Mouse (Mus musculus) lung, embryonic 16.5 days (tissue): ENCODE results near the gene Cpz. TPM values are rescaled to one million over a fixed set of nuclear protein-coding genes. Genes with fewer than 3 reads are reported as not detected.

Source experiments
- ATAC-seq: fragments of 200-750 bp; cut with Nextera tagmentation; 2 replicates; pipeline ENCODE4 v1.8.0; 2017; ENCODE audit warnings: low read depth, mild to moderate bottlenecking, moderate library complexity
- H3K27ac ChIP-seq: fragments of 300-500 bp; sonication (generic); 2 replicates; pipeline ENCODE4 v1.5.1; 2014; ENCODE audit warnings: mild to moderate bottlenecking, control low read depth, low read length
- H3K27me3 ChIP-seq: fragments of 300-500 bp; sonication (generic); 2 replicates; pipeline ENCODE4 v1.6.1; 2014; ENCODE audit warnings: low read depth, low read length, mixed read lengths; ENCODE audit not compliant: control insufficient read depth, insufficient read depth
- H3K36me3 ChIP-seq: fragments of 300-500 bp; sonication (generic); 2 replicates; pipeline ENCODE4 v1.6.1; 2014; ENCODE audit warnings: low read length; ENCODE audit not compliant: control insufficient read depth, insufficient read depth
- H3K4me1 ChIP-seq: fragments of 300-500 bp; sonication (generic); replicated peaks from 2 replicates; pipeline ENCODE4 v1.6.1; 2014; ENCODE audit warnings: low read length, mixed read lengths; ENCODE audit not compliant: control insufficient read depth, insufficient read depth
- H3K4me2 ChIP-seq: fragments of 300-500 bp; sonication (generic); 2 replicates; pipeline ENCODE4 v1.6.1; 2014; ENCODE audit warnings: low read depth, low read length, control low read depth
- H3K4me3 ChIP-seq: fragments of 300-500 bp; sonication (generic); 2 replicates; pipeline ENCODE4 v1.5.1; 2014; ENCODE audit warnings: mild to moderate bottlenecking, low read length, control low read depth
- H3K9ac ChIP-seq: fragments of 300-500 bp; sonication (generic); 2 replicates; pipeline ENCODE4 v1.6.1; 2014; ENCODE audit warnings: low read length, control low read depth
- H3K9me3 ChIP-seq: fragments of 300-500 bp; sonication (generic); 2 replicates; pipeline ENCODE4 v1.6.1; 2016; ENCODE audit warnings: low read length; ENCODE audit not compliant: control insufficient read depth
- whole genome bisulfite sequencing: fragments of 180-500 bp; shearing (Covaris S2); extraction: QIAGEN DNeasy Blood & Tissue Kit; methylation state at CpG from one replicate; pipeline ENCODE4 v1.1.7; 2014; 5-methylcytosine and 5-hydroxymethylcytosine counted together
- polyA plus RNA-seq: library from polyadenylated mRNA; unstranded; fragments of >200 nt; fragmentation: Nextera tagmentation; extraction: Ambion mirVana; gene quantifications from 2 replicates; pipeline ENCODE4 v1.2.1, GENCODE M21; 2015

Gene Cpz
- polyA plus RNA-seq, 1 experiment from 2014 or later: 8.1 TPM

- WGBS: 54% methylated on average over 1 of the region's 1 CpGs
- Histone ChIP-seq H3K9ac (no peak overlapping the region), H3K4me2 (no peak overlapping the region), H3K4me3 (no peak overlapping the region), H3K9me3 (no peaks in the 10 kb centered on the region), H3K36me3 (no peaks in the 10 kb centered on the region), H3K27ac (no peak overlapping the region), H3K27me3 (no peaks in the 10 kb centered on the region), H3K4me1 (0 out of 2 replicates have a peak, but pooled peaks cover 6% of the 10 kb centered on the region)
- no peak for ATAC-seq
These were observed 12.0 kb upstream of the Cpz start for GRCm38 (mm10) chr5:35537474-35537873.

GRCm38 (mm10) chr5:35536271-35536670, 10.8 kb upstream of the Cpz start:
- no peaks in the 10 kb centered on the region for H3K9me3 ChIP-seq
- H3K9ac ChIP-seq: no peak overlapping the region
- H3K27ac ChIP-seq: no peak overlapping the region
- H3K4me2 ChIP-seq: no peak overlapping the region
- H3K36me3 ChIP-seq: no peaks in the 10 kb centered on the region
- ATAC-seq: no peak
- H3K4me3 ChIP-seq: no peak overlapping the region
- H3K27me3 ChIP-seq: no peaks in the 10 kb centered on the region
- WGBS: 70% methylated on average over 3 of the region's 3 CpGs
- H3K4me1 ChIP-seq: 0 out of 2 replicates have a peak, but pooled peaks cover 5% of the 10 kb centered on the region

- WGBS: 16% methylated on average over 10 of the region's 10 CpGs
- H3K4me1 ChIP-seq: no peaks in the 10 kb centered on the region
- no peak overlapping the region for H3K4me2 ChIP-seq
- no peak overlapping the region for H3K27ac ChIP-seq
- ATAC-seq: peak; percentile 31; the same call in 1 of the 2 replicates
- no peak overlapping the region for H3K4me3 ChIP-seq
- H3K9me3 ChIP-seq: no peaks in the 10 kb centered on the region
- no peaks in the 10 kb centered on the region for H3K36me3 ChIP-seq
- no peak overlapping the region for H3K9ac ChIP-seq
- no peaks in the 10 kb centered on the region for H3K27me3 ChIP-seq
These were observed 6.1 kb upstream of the Cpz start for GRCm38 (mm10) chr5:35531586-35531985.

- Histone ChIP-seq H3K4me2 (no peak overlapping the region), H3K27me3 (peaks cover 2% of the 10 kb centered on the region; the same call in 1 of the 2 replicates), H3K36me3 (no peaks in the 10 kb centered on the region), H3K9me3 (no peaks in the 10 kb centered on the region), H3K9ac (no peak overlapping the region), H3K27ac (no peak overlapping the region), H3K4me1 (peaks cover 5% of the 10 kb centered on the region), H3K4me3 (no peak overlapping the region)
- 18% methylated on average over 4 of the region's 4 CpGs for WGBS
- ATAC-seq: no peak
These were observed 4.9 kb upstream of the Cpz start for GRCm38 (mm10) chr5:35530442-35530841.

GRCm38 (mm10) chr5:35524381-35524780, 1.1 kb downstream of the Cpz start:
- Histone ChIP-seq H3K9me3 (no peaks in the 10 kb centered on the region), H3K4me3 (no peak overlapping the region), H3K36me3 (no peaks in the 10 kb centered on the region), H3K4me2 (no peak overlapping the region), H3K9ac (no peak overlapping the region), H3K27me3 (peaks cover 10% of the 10 kb centered on the region; the same call in 1 of the 2 replicates), H3K27ac (no peak overlapping the region), H3K4me1 (peaks cover 8% of the 10 kb centered on the region)
- ATAC-seq: no peak
- 72% methylated on average over 2 of the region's 2 CpGs for whole genome bisulfite sequencing

GRCm38 (mm10) chr5:35523735-35524134, 1.8 kb downstream of the Cpz start:
- peak; percentile 54; the same call in 1 of the 2 replicates for ATAC-seq
- Histone ChIP-seq H3K9me3 (no peaks in the 10 kb centered on the region), H3K4me3 (no peak overlapping the region), H3K27me3 (peaks cover 10% of the 10 kb centered on the region; the same call in 1 of the 2 replicates), H3K9ac (no peak overlapping the region), H3K36me3 (no peaks in the 10 kb centered on the region), H3K4me1 (peaks cover 8% of the 10 kb centered on the region), H3K4me2 (no peak overlapping the region), H3K27ac (no peak overlapping the region)
- 5% methylated on average over 5 of the region's 5 CpGs for WGBS

GRCm38 (mm10) chr5:35516781-35517180, 8.7 kb downstream of the Cpz start:
- Histone ChIP-seq H3K4me3 (no peak overlapping the region), H3K4me1 (no peaks in the 10 kb centered on the region), H3K9me3 (no peaks in the 10 kb centered on the region), H3K27ac (no peak overlapping the region), H3K36me3 (no peaks in the 10 kb centered on the region), H3K27me3 (no peaks in the 10 kb centered on the region), H3K4me2 (no peak overlapping the region), H3K9ac (no peak overlapping the region)
- ATAC-seq: no peak
- 75% methylated on average over 11 of the region's 11 CpGs for WGBS

- H3K27me3 ChIP-seq: no peaks in the 10 kb centered on the region
- 14% methylated on average over 5 of the region's 5 CpGs for WGBS
- ATAC-seq: peak; percentile 41; the same call in 1 of the 2 replicates
- no peaks in the 10 kb centered on the region for H3K4me1 ChIP-seq
- no peaks in the 10 kb centered on the region for H3K36me3 ChIP-seq
- no peak overlapping the region for H3K9ac ChIP-seq
- H3K9me3 ChIP-seq: no peaks in the 10 kb centered on the region
- H3K4me2 ChIP-seq: no peak overlapping the region
- H3K4me3 ChIP-seq: no peak overlapping the region
- H3K27ac ChIP-seq: no peak overlapping the region
These were observed 14.9 kb downstream of the Cpz start for GRCm38 (mm10) chr5:35510589-35510988.

- 41% methylated on average over 7 of the region's 7 CpGs for WGBS
- H3K4me1 ChIP-seq: no peaks in the 10 kb centered on the region
- H3K4me2 ChIP-seq: no peak overlapping the region
- no peaks in the 10 kb centered on the region for H3K36me3 ChIP-seq
- no peak overlapping the region for H3K9ac ChIP-seq
- H3K27ac ChIP-seq: no peak overlapping the region
- H3K9me3 ChIP-seq: no peaks in the 10 kb centered on the region
- H3K4me3 ChIP-seq: no peak overlapping the region
- H3K27me3 ChIP-seq: no peaks in the 10 kb centered on the region; the same call in 1 of the 2 replicates
- ATAC-seq: no peak
These were observed 20.5 kb downstream of the Cpz start for GRCm38 (mm10) chr5:35505016-35505415.

- Histone ChIP-seq H3K9me3 (no peaks in the 10 kb centered on the region), H3K4me3 (no peak overlapping the region), H3K4me2 (no peak overlapping the region), H3K27me3 (peaks cover 3% of the 10 kb centered on the region; the same call in 1 of the 2 replicates), H3K27ac (no peak overlapping the region), H3K36me3 (no peaks in the 10 kb centered on the region), H3K9ac (no peak overlapping the region), H3K4me1 (no peaks in the 10 kb centered on the region)
- no peak for ATAC-seq
- WGBS: 20% methylated on average over 7 of the region's 7 CpGs
These were observed 28.2 kb downstream of the Cpz start for GRCm38 (mm10) chr5:35497344-35497743.
